20 mouse cellular contexts compared by ENCODE assay signal in the genomic region with DNA sequence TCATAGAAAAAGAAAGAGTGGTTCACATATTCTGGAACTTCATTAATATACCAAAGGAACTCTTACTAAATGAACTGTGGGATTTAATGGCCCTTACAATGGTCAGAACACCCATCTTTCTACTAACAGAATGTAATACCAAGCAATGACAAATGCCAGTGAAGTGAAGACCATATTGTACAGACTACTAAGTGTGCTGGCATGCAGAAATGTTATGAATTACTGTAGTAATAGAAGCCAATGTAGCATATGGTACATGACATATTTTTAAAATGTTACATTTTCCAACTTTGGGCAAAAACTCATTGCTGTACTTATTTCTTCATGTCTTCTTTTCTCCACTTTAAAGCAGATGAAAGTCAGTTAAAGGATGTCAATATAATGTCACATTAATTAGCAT.
DNase-seq lines count a peak whose midpoint lies in the region; ATAC-seq and TF ChIP-seq lines count a peak whose summit lies in the region.
"Had no signal": no experiment of that assay in that cellular context is flagged by ENCODE, and none has a peak within 500 bp of the region (broad histone marks: within the 10 kb centered on the region; RNA-seq: fewer than 3 reads in every experiment).

No protein-coding gene starts in this region.

- ATAC-seq in forebrain, embryonic 14.5 days, result peak; percentile 55; the same call in 1 of the 2 replicates
- ATAC-seq in forebrain, embryonic 11.5 days (replicated peaks; ENCODE audit: low FRiP score), result no peak
- peak; percentile 77 for ATAC-seq in forebrain, postnatal 0 days
- ATAC-seq in forebrain, embryonic 12.5 days (ENCODE audit: low FRiP score), result no peak
- ATAC-seq in midbrain, embryonic 14.5 days (ENCODE audit: low FRiP score, low TSS enrichment), result no peak
- ATAC-seq: activated CD4-positive, CD25-positive, alpha-beta regulatory T cell, adult 4 months; intestine, postnatal 0 days had no signal

- TF ChIP-seq CTCF in forebrain, postnatal 0 days (IDR thresholded peaks at IDR 0.05; ENCODE audit: low read depth), result no peak

- no peaks in the 10 kb centered on the region for H3K4me1 ChIP-seq in forebrain, embryonic 14.5 days (ENCODE audit: control insufficient read depth, insufficient read depth, low read length)
- no peaks in the 10 kb centered on the region for H3K4me1 ChIP-seq in forebrain, embryonic 11.5 days (replicated peaks; ENCODE audit: control insufficient read depth, insufficient read depth, low read length)
- H3K4me1 ChIP-seq in forebrain, postnatal 0 days (ENCODE audit: insufficient read depth), result no peaks in the 10 kb centered on the region
- no peaks in the 10 kb centered on the region for H3K4me1 ChIP-seq in forebrain, embryonic 12.5 days
- H3K4me1 ChIP-seq in midbrain, embryonic 14.5 days (ENCODE audit: control insufficient read depth, insufficient read depth, low read length), result no peaks in the 10 kb centered on the region
- H3K4me1 ChIP-seq: hindbrain, embryonic 12.5 days; hindbrain, embryonic 15.5 days had no signal

- no peaks in the 10 kb centered on the region for H3K9me3 ChIP-seq in forebrain, embryonic 14.5 days (replicated peaks; ENCODE audit: control insufficient read depth, low read length)
- H3K9me3 ChIP-seq in forebrain, embryonic 11.5 days (ENCODE audit: control insufficient read depth, low read length), result no peaks in the 10 kb centered on the region
- H3K9me3 ChIP-seq in forebrain, postnatal 0 days (ENCODE audit: low read length), result no peaks in the 10 kb centered on the region
- H3K9me3 ChIP-seq in forebrain, embryonic 12.5 days, result no peaks in the 10 kb centered on the region
- no peaks in the 10 kb centered on the region for H3K9me3 ChIP-seq in midbrain, embryonic 14.5 days (ENCODE audit: control insufficient read depth, low read length)
- H3K9me3 ChIP-seq: hindbrain, embryonic 12.5 days; hindbrain, embryonic 15.5 days had no signal

- no peak overlapping the region for H3K4me2 ChIP-seq in forebrain, embryonic 14.5 days (ENCODE audit: low read length)
- no peak overlapping the region for H3K4me2 ChIP-seq in forebrain, embryonic 11.5 days (ENCODE audit: low read depth, low read length, severe bottlenecking)
- no peak overlapping the region for H3K4me2 ChIP-seq in forebrain, postnatal 0 days (ENCODE audit: low read depth)
- H3K4me2 ChIP-seq in forebrain, embryonic 12.5 days, result no peak overlapping the region
- H3K4me2 ChIP-seq in midbrain, embryonic 14.5 days (ENCODE audit: low read length), result no peak overlapping the region
- H3K4me2 ChIP-seq: heart, embryonic 11.5 days; hindbrain, embryonic 12.5 days; hindbrain, embryonic 15.5 days had no signal

- no peak overlapping the region for H3K4me3 ChIP-seq in forebrain, embryonic 14.5 days (ENCODE audit: low read depth, low read length)
- H3K4me3 ChIP-seq in forebrain, embryonic 11.5 days (ENCODE audit: low read depth, low read length), result no peak overlapping the region
- H3K4me3 ChIP-seq in forebrain, postnatal 0 days (ENCODE audit: low read depth, low read length), result no peak overlapping the region
- H3K4me3 ChIP-seq in forebrain, embryonic 12.5 days (replicated peaks), result no peak overlapping the region
- H3K4me3 ChIP-seq in midbrain, embryonic 14.5 days (replicated peaks; ENCODE audit: low read depth, low read length), result no peak overlapping the region
- H3K4me3 ChIP-seq: gastrocnemius, adult 2 months; hindbrain, embryonic 12.5 days; hindbrain, embryonic 15.5 days had no signal

- peak; percentile 54 for DNase-seq in forebrain, embryonic 14.5 days (ENCODE audit: low spot score)
- DNase-seq in forebrain, embryonic 11.5 days (ENCODE audit: low spot score), result no peak
- DNase-seq in forebrain, postnatal 0 days, result peak; percentile 54
- DNase-seq in brain, adult 2 months (ENCODE audit: low read depth, low spot score), result peak; percentile 20
- peak; percentile 31 for DNase-seq in telencephalon, adult 2 months (ENCODE audit: low read depth, low spot score)
- DNase-seq in midbrain, embryonic 14.5 days, result no peak
- DNase-seq: adrenal gland, adult 8-10 months; adrenal gland, postnatal 25 days; cerebellum, adult 18-20 months; cerebellum, adult 9-10 months; cerebellum, postnatal 14 days; gastrocnemius, adult 2 months; gastrocnemius, postnatal 14 days; heart, adult 11 months had no signal

- H3K36me3 ChIP-seq in forebrain, embryonic 14.5 days (ENCODE audit: control insufficient read depth, insufficient read depth, low read length), result no peaks in the 10 kb centered on the region
- no peaks in the 10 kb centered on the region for H3K36me3 ChIP-seq in forebrain, embryonic 11.5 days (ENCODE audit: control insufficient read depth, insufficient read depth, low read length)
- H3K36me3 ChIP-seq in forebrain, postnatal 0 days (ENCODE audit: insufficient read depth), result no peaks in the 10 kb centered on the region
- H3K36me3 ChIP-seq in forebrain, embryonic 12.5 days (replicated peaks), result no peaks in the 10 kb centered on the region
- H3K36me3 ChIP-seq in midbrain, embryonic 14.5 days (ENCODE audit: control insufficient read depth, insufficient read depth, low read length), result no peaks in the 10 kb centered on the region
- H3K36me3 ChIP-seq: hindbrain, embryonic 12.5 days; hindbrain, embryonic 15.5 days had no signal

- no peaks in the 10 kb centered on the region for H3K27me3 ChIP-seq in forebrain, embryonic 14.5 days (replicated peaks; ENCODE audit: control insufficient read depth, insufficient read depth, low read length)
- no peaks in the 10 kb centered on the region for H3K27me3 ChIP-seq in forebrain, embryonic 11.5 days (ENCODE audit: control insufficient read depth, insufficient read depth, low read length)
- H3K27me3 ChIP-seq in forebrain, postnatal 0 days (ENCODE audit: insufficient read depth, low read length), result no peaks in the 10 kb centered on the region
- H3K27me3 ChIP-seq in forebrain, embryonic 12.5 days, result no peaks in the 10 kb centered on the region
- H3K27me3 ChIP-seq in midbrain, embryonic 14.5 days (ENCODE audit: control insufficient read depth, insufficient read depth, low read length), result no peaks in the 10 kb centered on the region
- H3K27me3 ChIP-seq: hindbrain, embryonic 12.5 days; hindbrain, embryonic 15.5 days had no signal

- H3K27ac ChIP-seq in forebrain, embryonic 14.5 days (ENCODE audit: low read depth, low read length), result no peak overlapping the region
- H3K27ac ChIP-seq in forebrain, embryonic 11.5 days (ENCODE audit: low read depth, low read length), result no peak overlapping the region
- no peak overlapping the region for H3K27ac ChIP-seq in forebrain, postnatal 0 days (ENCODE audit: low read depth, low read length)
- H3K27ac ChIP-seq in forebrain, embryonic 12.5 days, result no peak overlapping the region
- no peak overlapping the region for H3K27ac ChIP-seq in midbrain, embryonic 14.5 days (replicated peaks; ENCODE audit: low read depth, low read length)
- H3K27ac ChIP-seq: gastrocnemius, adult 2 months; hindbrain, embryonic 12.5 days; hindbrain, embryonic 15.5 days had no signal

- H3K9ac ChIP-seq in forebrain, embryonic 14.5 days (ENCODE audit: low read length), result no peak overlapping the region
- H3K9ac ChIP-seq in forebrain, embryonic 11.5 days (ENCODE audit: low read length), result no peak overlapping the region
- H3K9ac ChIP-seq in forebrain, postnatal 0 days, result no peak overlapping the region
- H3K9ac ChIP-seq in forebrain, embryonic 12.5 days, result no peak overlapping the region
- no peak overlapping the region for H3K9ac ChIP-seq in midbrain, embryonic 14.5 days (replicated peaks; ENCODE audit: low read length)
- H3K9ac ChIP-seq: hindbrain, embryonic 12.5 days; hindbrain, embryonic 15.5 days had no signal

Comparison
In these comparisons a context has a peak if more than half of its experiments do, and no peak if none do; other contexts are left out.
1. ATAC-seq: peak in forebrain, embryonic 14.5 days (single experiment) and forebrain, postnatal 0 days (single experiment); none in forebrain, embryonic 11.5 days (single experiment), forebrain, embryonic 12.5 days (single experiment) and midbrain, embryonic 14.5 days (single experiment).
2. DNase-seq: peak in forebrain, embryonic 14.5 days (single experiment), forebrain, postnatal 0 days (single experiment), brain, adult 2 months (single experiment) and telencephalon, adult 2 months (single experiment); none in forebrain, embryonic 11.5 days (single experiment) and midbrain, embryonic 14.5 days (single experiment).